Mouse (Mus musculus) small intestine, adult 2 months (tissue): ENCODE results near the gene Gbp9. TPM values are rescaled to one million over a fixed set of nuclear protein-coding genes. Genes with fewer than 3 reads are reported as not detected.
"Not testable (repeated sequence)": the region's sequence is repeated elsewhere in the genome, so short reads cannot be mapped to it uniquely, and the experiment has no call there.

Experiments
- H3K27ac ChIP-seq: fragments of 200-500 bp; 2 replicates; pipeline ENCODE4 v1.5.1; 2012; ENCODE audit warnings: low read depth, low read length, control low read depth, inconsistent platforms; ENCODE audit not compliant: insufficient read depth
- H3K27me3 ChIP-seq: fragments of 200-500 bp; 2 replicates; pipeline ENCODE4 v1.6.1; 2012; ENCODE audit warnings: mild to moderate bottlenecking, moderate library complexity, low read length, inconsistent platforms; ENCODE audit not compliant: control insufficient read depth, insufficient read depth
- H3K36me3 ChIP-seq: fragments of 200-500 bp; 2 replicates; pipeline ENCODE4 v1.6.1; 2012; ENCODE audit warnings: mild to moderate bottlenecking, low read length, control low read depth, inconsistent platforms; ENCODE audit not compliant: control insufficient read depth, insufficient read depth
- H3K4me1 ChIP-seq: fragments of 200-500 bp; 2 replicates; pipeline ENCODE4 v1.6.1; 2012; ENCODE audit warnings: low read length, inconsistent platforms, mixed read lengths; ENCODE audit not compliant: control insufficient read depth, insufficient read depth, insufficient read length
- H3K4me3 ChIP-seq: fragments of 200-500 bp; 2 replicates; pipeline ENCODE4 v1.5.1; 2012; ENCODE audit warnings: low read depth, mild to moderate bottlenecking, control low read depth, inconsistent platforms, low read length, moderate library complexity
- CTCF ChIP-seq: fragments of 200-500 bp; IDR thresholded peaks from 2 replicates; pipeline ENCODE4 v1.5.1; 2012; ENCODE audit warnings: low read depth, mild to moderate bottlenecking, control low read depth, inconsistent platforms, low read length, moderate library complexity, mixed read lengths; ENCODE audit not compliant: insufficient replicate concordance, insufficient read length; ENCODE audit errors: extremely low read depth
- POLR2A ChIP-seq: fragments of 200-500 bp; IDR thresholded peaks from 2 replicates; pipeline ENCODE4 v1.6.1; 2012; ENCODE audit warnings: low read depth, mild to moderate bottlenecking, control low read depth, inconsistent platforms, low read length, moderate library complexity
- WGBS: fragments of 180-500 bp; shearing (Covaris S2); methylation state at CpG from one replicate; pipeline ENCODE4 v1.1.7; 2018; 5-methylcytosine and 5-hydroxymethylcytosine counted together
- polyA plus RNA-seq: library from polyadenylated mRNA; depleted of rRNA; stranded (reverse); fragments of >200 nt; gene quantifications from 2 replicates; pipeline ENCODE4 v1.2.3, GENCODE M21; 2012

The Gbp9 gene
- polyA plus RNA-seq, 1 experiment = 1.3 TPM

DNA sequence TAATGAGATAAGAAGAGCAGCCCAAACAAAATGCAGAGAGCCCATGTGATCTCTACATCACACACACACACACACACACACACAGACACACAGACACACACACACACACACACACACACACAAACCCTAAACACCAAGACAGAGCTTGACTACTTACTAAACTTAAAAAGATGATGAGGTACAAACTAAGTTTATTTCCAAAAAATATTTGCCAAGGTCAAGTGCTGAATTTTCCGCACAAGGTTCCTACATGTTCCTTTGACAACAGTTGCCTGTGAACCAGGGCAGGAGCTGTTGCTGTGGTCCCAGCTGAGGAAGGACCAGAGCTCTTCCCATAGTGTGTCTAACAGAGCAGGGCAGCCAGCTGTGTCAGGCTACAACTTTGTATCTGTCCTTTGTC is 433 bp downstream of the Gbp9 start:
- Histone ChIP-seq H3K27ac (peak overlapping the region; percentile 57), H3K27me3 (no peaks in the 10 kb centered on the region), H3K4me1 (no peaks in the 10 kb centered on the region; the same call in 1 of the 2 replicates), H3K36me3 (no peaks in the 10 kb centered on the region), H3K4me3 (peak overlapping the region; percentile 57)
- WGBS = 61% methylated on average over 1 of the region's 1 CpGs
- TF ChIP-seq CTCF = no peak

DNA sequence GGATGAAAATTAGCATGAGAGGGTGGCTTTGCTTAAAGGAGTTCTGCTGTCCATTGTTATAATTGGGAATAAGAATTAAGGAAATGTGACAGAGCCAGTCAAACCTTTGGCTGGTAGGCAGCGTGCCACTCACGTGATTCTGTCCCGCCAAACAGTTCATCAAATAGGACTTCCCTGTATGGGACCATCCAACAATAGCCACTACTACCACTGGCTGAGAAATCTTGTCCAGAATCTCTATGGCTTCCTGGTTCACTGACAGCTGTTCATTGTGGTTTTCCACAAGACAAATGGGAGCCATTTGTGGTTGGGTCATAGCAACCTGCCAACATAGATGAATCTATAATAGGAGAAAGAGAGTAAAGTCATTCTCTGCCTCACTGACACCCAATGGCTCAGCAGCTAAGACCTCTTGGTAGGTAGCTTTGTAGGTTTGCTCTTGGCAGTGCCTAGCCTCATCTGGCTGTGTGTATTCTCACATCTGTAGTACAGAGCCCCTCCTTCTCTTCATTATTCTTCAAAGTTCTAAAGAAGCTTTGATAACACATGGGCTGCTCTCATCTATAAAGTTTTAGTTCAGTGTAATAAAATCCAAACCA is 2.5 kb downstream of the Gbp9 start:
- 79% methylated on average over 3 of the region's 3 CpGs for WGBS
- H3K4me3 ChIP-seq, H3K4me1 ChIP-seq, H3K27ac ChIP-seq, H3K36me3 ChIP-seq, H3K27me3 ChIP-seq: not testable (repeated sequence)

- H3K27me3 ChIP-seq, H3K36me3 ChIP-seq, H3K27ac ChIP-seq, H3K4me3 ChIP-seq, H3K4me1 ChIP-seq: not testable (repeated sequence)
- 80% methylated on average over 6 of the region's 6 CpGs for WGBS
Observed at GRCm38 (mm10) chr5:105121731-105122130, 17.6 kb downstream of the Gbp9 start.

- WGBS = 71% methylated on average over 2 of the region's 2 CpGs
- H3K4me3 ChIP-seq = no peak overlapping the region
- H3K4me1 ChIP-seq = no peaks in the 10 kb centered on the region
- no peak overlapping the region for H3K27ac ChIP-seq
- 0 out of 2 replicates have a peak, but pooled peaks cover 5% of the 10 kb centered on the region for H3K36me3 ChIP-seq
- H3K27me3 ChIP-seq = no peaks in the 10 kb centered on the region
- TF ChIP-seq CTCF (no peak), POLR2A (no peak)
Observed at GRCm38 (mm10) chr5:105115740-105116139, 23.6 kb downstream of the Gbp9 start.

DNA sequence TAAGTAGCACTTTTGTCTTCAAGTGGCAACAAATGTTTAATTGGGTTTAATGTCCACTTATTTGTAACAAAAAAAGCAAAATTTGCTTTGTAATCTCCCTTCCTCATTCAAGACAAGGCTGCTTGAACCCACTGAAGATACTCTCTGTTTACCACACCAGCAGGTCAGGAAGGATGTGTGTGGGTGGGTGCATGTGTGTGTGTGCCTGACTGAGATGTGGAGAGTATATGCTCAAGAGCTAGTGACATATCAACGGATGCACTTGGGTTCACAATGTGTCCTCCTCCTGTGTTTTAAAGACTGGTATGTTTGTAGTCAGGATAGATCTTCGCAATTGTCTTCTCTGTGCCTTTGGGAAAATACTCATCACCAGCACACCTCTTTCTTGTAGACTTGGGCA is 24.6 kb downstream of the Gbp9 start:
- 0 out of 2 replicates have a peak, but pooled peaks cover 1% of the 10 kb centered on the region for H3K36me3 ChIP-seq
- H3K27ac ChIP-seq = no peak overlapping the region
- no peak overlapping the region for H3K4me3 ChIP-seq
- H3K27me3 ChIP-seq = no peaks in the 10 kb centered on the region
- no peaks in the 10 kb centered on the region for H3K4me1 ChIP-seq
- 82% methylated on average over 2 of the region's 2 CpGs for WGBS
- TF ChIP-seq CTCF (no peak), POLR2A (no peak)

DNA sequence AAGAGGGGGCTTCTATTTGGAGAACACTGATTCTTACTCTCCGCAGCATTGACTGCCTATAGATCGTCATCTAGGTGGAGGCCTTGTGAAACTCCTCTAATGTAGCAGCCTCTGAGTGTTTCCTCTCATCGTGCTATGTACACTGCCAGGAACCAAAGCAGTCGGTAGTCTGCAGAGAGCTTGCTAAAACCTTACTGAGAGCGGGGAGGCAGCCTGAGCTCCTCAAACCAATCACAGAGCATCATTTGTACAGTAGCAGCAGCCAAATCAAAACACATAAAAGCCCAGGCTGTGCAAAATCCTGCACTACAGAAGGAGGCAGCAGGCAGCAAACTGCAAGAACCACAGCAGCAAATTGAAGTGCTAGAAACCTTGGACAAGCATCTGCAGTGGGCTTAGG is 25.7 kb downstream of the Gbp9 start:
- H3K4me1 ChIP-seq = no peaks in the 10 kb centered on the region
- H3K27ac ChIP-seq = no peak overlapping the region
- 0 out of 2 replicates have a peak, but pooled peaks cover 1% of the 10 kb centered on the region for H3K36me3 ChIP-seq
- TF ChIP-seq POLR2A = no peak
- no peak for TF ChIP-seq CTCF
- H3K27me3 ChIP-seq = no peaks in the 10 kb centered on the region
- WGBS = 89% methylated on average over 5 of the region's 5 CpGs
- no peak overlapping the region for H3K4me3 ChIP-seq

DNA sequence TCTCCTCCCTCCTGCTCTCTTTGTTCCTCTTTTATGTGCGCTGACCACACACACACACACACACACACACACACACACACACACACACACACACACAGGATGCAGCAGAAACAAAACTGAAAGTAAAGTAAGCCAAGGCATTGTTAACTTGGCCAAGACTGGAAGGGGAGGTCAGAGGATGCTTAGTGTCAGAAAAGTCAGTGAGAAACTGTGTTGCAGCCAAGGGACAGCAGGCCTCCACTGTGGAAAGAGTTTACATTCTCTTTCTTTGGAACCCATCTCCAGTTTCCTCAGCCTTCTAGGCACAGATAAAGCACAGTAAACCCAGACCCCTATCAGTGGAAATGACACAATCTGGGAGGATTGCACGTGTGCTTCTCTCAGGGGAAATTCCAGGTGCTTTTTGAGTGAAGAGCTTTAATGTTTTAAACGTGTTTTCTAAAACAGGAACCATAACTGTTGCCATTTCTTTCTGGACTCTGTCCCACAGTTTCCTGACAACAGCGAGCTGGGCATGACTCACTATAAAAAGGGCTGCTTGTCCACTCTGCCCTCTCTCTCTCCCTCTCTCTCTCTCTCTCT is 29.0 kb downstream of the Gbp9 start:
- peak overlapping the region; percentile 86 for H3K27ac ChIP-seq
- H3K27me3 ChIP-seq, H3K36me3 ChIP-seq, H3K4me1 ChIP-seq: not testable (repeated sequence)
- H3K4me3 ChIP-seq = peak overlapping the region; percentile 44
- 4% methylated on average over 4 of the region's 4 CpGs for WGBS

DNA sequence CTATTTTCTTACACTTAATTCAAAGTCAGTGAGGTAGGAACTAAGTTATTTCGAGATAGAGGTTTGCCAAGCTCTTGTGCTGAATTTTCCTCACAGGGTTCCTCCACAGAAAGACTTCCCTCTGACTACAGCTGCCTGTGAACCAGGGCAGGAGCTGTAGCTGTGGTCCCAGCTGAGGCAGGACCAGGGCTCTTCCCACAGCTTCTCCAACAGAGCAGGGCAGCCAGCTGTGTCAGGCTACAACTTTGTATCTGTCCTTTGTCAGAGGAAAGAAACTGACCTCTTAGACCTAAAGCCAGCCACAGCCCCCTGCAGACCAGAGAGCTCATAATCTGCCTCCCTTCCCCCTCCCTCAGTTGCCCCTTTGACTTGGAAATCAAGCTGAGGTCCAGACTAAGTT is 29.6 kb downstream of the Gbp9 start:
- Histone ChIP-seq H3K27ac (peak overlapping the region; percentile 86; the same call in 1 of the 2 replicates), H3K4me3 (peak overlapping the region; percentile 44)
- WGBS = 46% methylated on average over 1 of the region's 1 CpGs
- H3K36me3 ChIP-seq, H3K4me1 ChIP-seq, H3K27me3 ChIP-seq: not testable (repeated sequence)

DNA sequence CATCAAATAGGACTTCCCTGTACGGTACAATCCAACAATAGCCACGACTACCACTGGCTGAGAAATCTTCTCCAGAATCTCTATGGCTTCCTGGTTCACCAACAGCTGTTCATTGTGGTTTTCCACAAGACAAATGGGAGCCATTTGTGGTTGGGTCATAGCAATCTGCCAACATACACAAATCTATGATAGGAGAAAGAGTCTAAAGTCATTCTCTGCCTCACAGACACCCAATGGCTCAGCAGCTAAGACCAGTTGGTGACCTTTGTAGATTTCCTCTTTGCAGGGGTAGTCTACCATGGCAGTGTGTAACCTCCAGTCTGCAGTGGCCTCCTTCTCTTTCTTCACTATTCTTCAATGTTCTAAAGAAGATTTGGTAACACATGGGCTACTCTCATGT is 33.6 kb downstream of the Gbp9 start:
- H3K36me3 ChIP-seq, H3K27me3 ChIP-seq, H3K4me1 ChIP-seq, H3K4me3 ChIP-seq, H3K27ac ChIP-seq: not testable (repeated sequence)
- 52% methylated on average over 2 of the region's 2 CpGs for WGBS
